In genomic region chr19:8921741-8922140, GRCm38 (mm10) we compare ENCODE assay signal across 9 mouse cellular contexts. TPM values are rescaled to one million over a fixed set of nuclear protein-coding genes. Genes with fewer than 3 reads are reported as not detected.
DNase-seq lines count a peak whose midpoint lies in the region; ATAC-seq and TF ChIP-seq lines count a peak whose summit lies in the region.
"Had no signal": no experiment of that assay in that cellular context is flagged by ENCODE, and none has a peak within 500 bp of the region (broad histone marks: within the 10 kb centered on the region; RNA-seq: fewer than 3 reads in every experiment).

No protein-coding gene starts in this region.

- 80% methylated on average over 9 of the region's 9 CpGs for WGBS in kidney, embryonic 14.5 days
- WGBS in kidney, adult 2 months, result 70% methylated on average over 9 of the region's 9 CpGs
- 56% methylated on average over 9 of the region's 9 CpGs for WGBS in embryonic facial prominence, embryonic 14.5 days
- WGBS in intestine, embryonic 14.5 days, result 80% methylated on average over 9 of the region's 9 CpGs
- 83% methylated on average over 9 of the region's 9 CpGs for WGBS in midbrain, postnatal 0 days

- TF ChIP-seq CTCF in kidney, adult 2 months (conservative IDR thresholded peaks at IDR 0.05; ENCODE audit: insufficient read depth, insufficient read length, low read depth, low read length), result no peak
- no peak for TF ChIP-seq CTCF in midbrain, postnatal 0 days (IDR thresholded peaks at IDR 0.05)

- H3K27ac ChIP-seq in kidney, embryonic 14.5 days (ENCODE audit: low read depth, low read length), result no peak overlapping the region
- H3K27ac ChIP-seq in kidney, adult 2 months (ENCODE audit: insufficient read depth, low read depth, low read length), result no peak overlapping the region
- no peak overlapping the region for H3K27ac ChIP-seq in embryonic facial prominence, embryonic 14.5 days (replicated peaks; ENCODE audit: low read depth, low read length)
- no peak overlapping the region for H3K27ac ChIP-seq in intestine, embryonic 14.5 days (ENCODE audit: low read depth)
- H3K27ac ChIP-seq in midbrain, postnatal 0 days (ENCODE audit: low read depth, low read length), result no peak overlapping the region

- no peak overlapping the region for H3K9ac ChIP-seq in kidney, embryonic 14.5 days (ENCODE audit: low read depth, low read length)
- H3K9ac ChIP-seq in embryonic facial prominence, embryonic 14.5 days (ENCODE audit: low read depth, low read length), result peak overlapping the region; percentile 81
- H3K9ac ChIP-seq in intestine, embryonic 14.5 days (ENCODE audit: low read length), result no peak overlapping the region
- H3K9ac ChIP-seq in midbrain, postnatal 0 days (replicated peaks; ENCODE audit: low read length, poor library complexity, severe bottlenecking), result no peak overlapping the region

- no peaks in the 10 kb centered on the region for H3K9me3 ChIP-seq in kidney, embryonic 14.5 days (ENCODE audit: control insufficient read depth, low read length)
- H3K9me3 ChIP-seq in embryonic facial prominence, embryonic 14.5 days (ENCODE audit: control insufficient read depth, low read length), result no peaks in the 10 kb centered on the region
- no peaks in the 10 kb centered on the region for H3K9me3 ChIP-seq in intestine, embryonic 14.5 days (ENCODE audit: control insufficient read depth, low read length)
- H3K9me3 ChIP-seq in midbrain, postnatal 0 days (ENCODE audit: low read length), result no peaks in the 10 kb centered on the region

- DNase-seq in kidney, adult 2 months, result no peak
- no peak for DNase-seq in embryonic facial prominence, embryonic 14.5 days (ENCODE audit: low spot score)
- no peak for DNase-seq in intestine, embryonic 14.5 days (ENCODE audit: low spot score)
- DNase-seq in midbrain, postnatal 0 days (ENCODE audit: low spot score), result no peak
- DNase-seq in yolk sac, embryonic 10.5 days (ENCODE audit: low spot score), result no peak
- DNase-seq in left cerebral cortex, postnatal 4 days, result no peak
- no peak for DNase-seq in layer of hippocampus, adult 8-10 months (ENCODE audit: low spot score in 2 of 2)
- DNase-seq: thymus, adult 18-20 months had no signal

- H3K4me1 ChIP-seq in kidney, embryonic 14.5 days (ENCODE audit: control insufficient read depth, insufficient read depth, low read length), result peaks cover 10% of the 10 kb centered on the region; the same call in 1 of the 2 replicates
- H3K4me1 ChIP-seq in kidney, adult 2 months (ENCODE audit: control insufficient read depth, insufficient read depth, low read length), result peaks cover 11% of the 10 kb centered on the region
- 0 out of 2 replicates have a peak, but pooled peaks cover 6% of the 10 kb centered on the region for H3K4me1 ChIP-seq in embryonic facial prominence, embryonic 14.5 days (ENCODE audit: control insufficient read depth, insufficient read depth, low read length)
- H3K4me1 ChIP-seq in intestine, embryonic 14.5 days (replicated peaks; ENCODE audit: control insufficient read depth, insufficient read depth, low read length), result peaks cover 11% of the 10 kb centered on the region
- H3K4me1 ChIP-seq in midbrain, postnatal 0 days (ENCODE audit: insufficient read depth, low read length), result peaks cover 5% of the 10 kb centered on the region; the same call in 1 of the 2 replicates

- H3K4me3 ChIP-seq in kidney, embryonic 14.5 days (ENCODE audit: low read length), result 0 out of 2 replicates have a peak overlapping the region, but pooled peaks have one; percentile 72
- H3K4me3 ChIP-seq in kidney, adult 2 months (ENCODE audit: insufficient read depth, low read depth, low read length), result no peak overlapping the region
- H3K4me3 ChIP-seq in embryonic facial prominence, embryonic 14.5 days (ENCODE audit: low read depth, low read length), result peak overlapping the region; percentile 84
- peak overlapping the region; percentile 87; the same call in 1 of the 2 replicates for H3K4me3 ChIP-seq in intestine, embryonic 14.5 days (ENCODE audit: low read depth, low read length)
- H3K4me3 ChIP-seq in midbrain, postnatal 0 days (ENCODE audit: low read depth, low read length), result no peak overlapping the region

- intact Hi-C loops in left cerebral cortex, postnatal 4 days (cut with DNase I), result no loop called here

- peaks cover 25% of the 10 kb centered on the region; the same call in 1 of the 2 replicates for H3K36me3 ChIP-seq in kidney, embryonic 14.5 days (ENCODE audit: control insufficient read depth, insufficient read depth, low read length)
- no peaks in the 10 kb centered on the region; the same call in 1 of the 2 replicates for H3K36me3 ChIP-seq in kidney, adult 2 months (ENCODE audit: control insufficient read depth, insufficient read depth, low read length)
- H3K36me3 ChIP-seq in embryonic facial prominence, embryonic 14.5 days (ENCODE audit: control insufficient read depth, insufficient read depth, low read length), result peaks cover 37% of the 10 kb centered on the region
- H3K36me3 ChIP-seq in intestine, embryonic 14.5 days (ENCODE audit: control insufficient read depth, insufficient read depth, low read length), result peaks cover 32% of the 10 kb centered on the region
- peaks cover 14% of the 10 kb centered on the region for H3K36me3 ChIP-seq in midbrain, postnatal 0 days (ENCODE audit: insufficient read depth, low read length)

- H3K4me2 ChIP-seq in kidney, embryonic 14.5 days (replicated peaks; ENCODE audit: low read depth, low read length), result peak overlapping the region; percentile 68
- peak overlapping the region; percentile 79 for H3K4me2 ChIP-seq in embryonic facial prominence, embryonic 14.5 days (ENCODE audit: low read depth, low read length)
- peak overlapping the region; percentile 65; the same call in 1 of the 2 replicates for H3K4me2 ChIP-seq in intestine, embryonic 14.5 days (ENCODE audit: low read length)
- H3K4me2 ChIP-seq in midbrain, postnatal 0 days (ENCODE audit: low read depth, low read length, poor library complexity, severe bottlenecking), result peak overlapping the region; percentile 86; the same call in 1 of the 2 replicates

- no peak for TF ChIP-seq POLR2A in kidney, adult 2 months (IDR thresholded peaks at IDR 0.05; ENCODE audit: low read depth, low read length)

- H3K27me3 ChIP-seq in kidney, embryonic 14.5 days (ENCODE audit: control insufficient read depth, insufficient read depth, low read length), result no peaks in the 10 kb centered on the region
- H3K27me3 ChIP-seq in kidney, adult 2 months (replicated peaks; ENCODE audit: control insufficient read depth, insufficient read depth, low read length), result no peaks in the 10 kb centered on the region
- no peaks in the 10 kb centered on the region for H3K27me3 ChIP-seq in embryonic facial prominence, embryonic 14.5 days (replicated peaks; ENCODE audit: control insufficient read depth, insufficient read depth, low read length)
- H3K27me3 ChIP-seq in intestine, embryonic 14.5 days (replicated peaks; ENCODE audit: control insufficient read depth, insufficient read depth, low read length), result no peaks in the 10 kb centered on the region
- H3K27me3 ChIP-seq in midbrain, postnatal 0 days (ENCODE audit: insufficient read depth, low read length), result no peaks in the 10 kb centered on the region

- no peak for ATAC-seq in kidney, embryonic 14.5 days (ENCODE audit: low FRiP score, low TSS enrichment)
- ATAC-seq in embryonic facial prominence, embryonic 14.5 days (ENCODE audit: low read depth), result no peak
- ATAC-seq in intestine, embryonic 14.5 days (replicated peaks; ENCODE audit: low FRiP score, low TSS enrichment, low read depth), result no peak
- ATAC-seq in midbrain, postnatal 0 days (ENCODE audit: low FRiP score), result no peak

RNA-seq across cellular contexts. Expression of gene B3gat3, which starts 1.6 kb away (rescaled TPM):
- polyA plus RNA-seq in kidney, embryonic 14.5 days (2014; fragmentation: Nextera tagmentation; extraction: Ambion mirVana), result 33.5 and 38.8 TPM in 2 replicates
- polyA plus RNA-seq in kidney, adult 2 months (2012; rRNA removed), result 105 and 125 TPM in 2 replicates
- 42.3 and 42.4 TPM in 2 replicates for polyA plus RNA-seq in embryonic facial prominence, embryonic 14.5 days (2014; fragmentation: Nextera tagmentation; extraction: Ambion mirVana)
- polyA plus RNA-seq in intestine, embryonic 14.5 days (2014; fragmentation: Nextera tagmentation; extraction: Ambion mirVana), result 35.7 and 36.9 TPM in 2 replicates
- 111 TPM in 2 replicates for total RNA-seq in midbrain, postnatal 0 days (2014; rRNA removed)
- polyA plus RNA-seq in midbrain, postnatal 0 days (2015; fragmentation: Nextera tagmentation; extraction: Ambion mirVana), result 95.5 and 99.7 TPM in 2 replicates
- 100 to 1,000 TPM; 109 to 115 TPM for total RNA-seq in left cerebral cortex, postnatal 4 days (2021)
- total RNA-seq in layer of hippocampus, adult 8-10 months (2022), result 100 to 1,000 TPM; 161 to 167 (median 162) TPM

RNA-seq across cellular contexts. Expression of gene Rom1, which starts 7.4 kb away (rescaled TPM):
- polyA plus RNA-seq in kidney, embryonic 14.5 days (2014; fragmentation: Nextera tagmentation; extraction: Ambion mirVana), result 1.2 and 2.0 TPM in 2 replicates
- 12.0 and 13.9 TPM in 2 replicates for polyA plus RNA-seq in kidney, adult 2 months (2012; rRNA removed)
- 2.2 and 2.5 TPM in 2 replicates for polyA plus RNA-seq in embryonic facial prominence, embryonic 14.5 days (2014; fragmentation: Nextera tagmentation; extraction: Ambion mirVana)
- polyA plus RNA-seq in intestine, embryonic 14.5 days (2014; fragmentation: Nextera tagmentation; extraction: Ambion mirVana), result 1.1 and 1.8 TPM in 2 replicates
- total RNA-seq in midbrain, postnatal 0 days (2014; rRNA removed), result 3.0 and 6.3 TPM in 2 replicates
- 2.7 and 3.5 TPM in 2 replicates for polyA plus RNA-seq in midbrain, postnatal 0 days (2015; fragmentation: Nextera tagmentation; extraction: Ambion mirVana)
- total RNA-seq in left cerebral cortex, postnatal 4 days (2021), result 1 to 10 TPM; 1.4 to 1.7 TPM
- total RNA-seq in layer of hippocampus, adult 8-10 months (2022), result 1 to 10 TPM; 5.0 to 8.6 (median 6.4) TPM

RNA-seq across cellular contexts. Expression of gene Eml3, which starts 7.6 kb away (rescaled TPM):
- 17.6 and 18.7 TPM in 2 replicates for polyA plus RNA-seq in kidney, embryonic 14.5 days (2014; fragmentation: Nextera tagmentation; extraction: Ambion mirVana)
- polyA plus RNA-seq in kidney, adult 2 months (2012; rRNA removed), result 35.1 and 35.7 TPM in 2 replicates
- 18.2 and 20.4 TPM in 2 replicates for polyA plus RNA-seq in embryonic facial prominence, embryonic 14.5 days (2014; fragmentation: Nextera tagmentation; extraction: Ambion mirVana)
- polyA plus RNA-seq in intestine, embryonic 14.5 days (2014; fragmentation: Nextera tagmentation; extraction: Ambion mirVana), result 16.8 and 18.4 TPM in 2 replicates
- 6.3 and 9.3 TPM in 2 replicates for total RNA-seq in midbrain, postnatal 0 days (2014; rRNA removed)
- 8.7 and 9.0 TPM in 2 replicates for polyA plus RNA-seq in midbrain, postnatal 0 days (2015; fragmentation: Nextera tagmentation; extraction: Ambion mirVana)
- total RNA-seq in left cerebral cortex, postnatal 4 days (2021), result 10 to 100 TPM in 1 of 2 experiments, 1 to 10 TPM in 1; 9.4 to 11.6 TPM
- total RNA-seq in layer of hippocampus, adult 8-10 months (2022), result 10 to 100 TPM; 14.1 to 17.4 (median 15.3) TPM

RNA-seq across cellular contexts. Expression of gene Mta2, which starts 19.9 kb away (rescaled TPM):
- 45.3 and 67.2 TPM in 2 replicates for polyA plus RNA-seq in kidney, embryonic 14.5 days (2014; fragmentation: Nextera tagmentation; extraction: Ambion mirVana)
- polyA plus RNA-seq in kidney, adult 2 months (2012; rRNA removed), result 16.9 and 19.8 TPM in 2 replicates
- polyA plus RNA-seq in embryonic facial prominence, embryonic 14.5 days (2014; fragmentation: Nextera tagmentation; extraction: Ambion mirVana), result 39.7 and 43.6 TPM in 2 replicates
- 40.3 and 40.7 TPM in 2 replicates for polyA plus RNA-seq in intestine, embryonic 14.5 days (2014; fragmentation: Nextera tagmentation; extraction: Ambion mirVana)
- total RNA-seq in midbrain, postnatal 0 days (2014; rRNA removed), result 64.3 and 65.6 TPM in 2 replicates
- polyA plus RNA-seq in midbrain, postnatal 0 days (2015; fragmentation: Nextera tagmentation; extraction: Ambion mirVana), result 73.6 and 77.9 TPM in 2 replicates
- total RNA-seq in left cerebral cortex, postnatal 4 days (2021), result 10 to 100 TPM; 75.4 to 79.6 TPM
- 10 to 100 TPM; 53.7 to 66.5 (median 56.2) TPM for total RNA-seq in layer of hippocampus, adult 8-10 months (2022)

RNA-seq across cellular contexts. Expression of gene Ganab, which starts 23.9 kb away (rescaled TPM):
- 67.1 and 114 TPM in 2 replicates for polyA plus RNA-seq in kidney, embryonic 14.5 days (2014; fragmentation: Nextera tagmentation; extraction: Ambion mirVana)
- polyA plus RNA-seq in kidney, adult 2 months (2012; rRNA removed), result 130 and 136 TPM in 2 replicates
- polyA plus RNA-seq in embryonic facial prominence, embryonic 14.5 days (2014; fragmentation: Nextera tagmentation; extraction: Ambion mirVana), result 99.2 and 103 TPM in 2 replicates
- polyA plus RNA-seq in intestine, embryonic 14.5 days (2014; fragmentation: Nextera tagmentation; extraction: Ambion mirVana), result 89.8 and 96.4 TPM in 2 replicates
- total RNA-seq in midbrain, postnatal 0 days (2014; rRNA removed), result 86.9 and 88.5 TPM in 2 replicates
- polyA plus RNA-seq in midbrain, postnatal 0 days (2015; fragmentation: Nextera tagmentation; extraction: Ambion mirVana), result 49.4 and 49.8 TPM in 2 replicates
- 100 to 1,000 TPM; 102 to 110 TPM for total RNA-seq in left cerebral cortex, postnatal 4 days (2021)
- total RNA-seq in layer of hippocampus, adult 8-10 months (2022), result 100 to 1,000 TPM; 109 to 125 (median 119) TPM

Comparison
In these comparisons a context has a peak if more than half of its experiments do, and no peak if none do; other contexts are left out.
1. H3K4me3 ChIP-seq: peak in kidney, embryonic 14.5 days (single experiment), embryonic facial prominence, embryonic 14.5 days (single experiment) and intestine, embryonic 14.5 days (single experiment); none in kidney, adult 2 months (single experiment) and midbrain, postnatal 0 days (single experiment).
2. Peak in every context shown above with its lines, with median percentiles within 50 percentile points of each other: H3K4me2 ChIP-seq.